Mouse (Mus musculus) neutrophil, adult 65 days (primary cell): ENCODE measurements around the gene Gm49027. TPM values are rescaled to one million over a fixed set of nuclear protein-coding genes. Genes with fewer than 3 reads are reported as not detected.

Source experiments
- total RNA-seq: library from RNA; stranded (reverse); gene quantifications from 2 replicates; pipeline ENCODE4 v1.2.4, GENCODE M21; 2023

Gm49027 gene
- 2.2 and 6.1 TPM in 2 replicates for total RNA-seq

GRCm38 (mm10) chr5:123525281-123525680, at the start of gene Gm49027:
Gm49027 (minus strand) TSS chr5:123525488.

GRCm38 (mm10) chr5:123572357-123573186, 47.3 kb upstream of the Gm49027 start, which contains the start of gene Vps33a:
Vps33a (minus strand) TSS chr5:123573038.

GRCm38 (mm10) chr5:123523692-123524392, 1.4 kb downstream of the Gm49027 start, which contains the start of gene Diablo:
Diablo (minus strand) TSS chr5:123524176.

GRCm38 (mm10) chr5:123510160-123510559, 15.1 kb downstream of the Gm49027 start, which contains the start of gene B3gnt4:
B3gnt4 (plus strand) TSS chr5:123510460.

GRCm38 (mm10) chr5:123489112-123489785, 36.0 kb downstream of the Gm49027 start, which contains the start of the genes Lrrc43 and Il31:
Lrrc43 (plus strand) TSS chr5:123489305.
Il31 (minus strand) TSS chr5:123489489.

Other genes with a start within 250 kb of the Gm49027 start
- 3.8 and 6.1 TPM in 2 replicates for gene Bcl7a, start 181.7 kb downstream of the Gm49027 start, total RNA-seq
- 40.6 and 61.0 TPM in 2 replicates for gene Mlxip, start 130.7 kb downstream of the Gm49027 start, total RNA-seq
- gene Lrrc43, start 36.2 kb downstream of the Gm49027 start, total RNA-seq: 0.18 TPM in 1 of 2 replicates, not detected in the other
- not detected in 2 replicates for gene Il31, start 36.0 kb downstream of the Gm49027 start, total RNA-seq
- not detected in 2 replicates for gene B3gnt4, start 15.0 kb downstream of the Gm49027 start, total RNA-seq
- 39.7 and 47.5 TPM in 2 replicates for gene Diablo, start 1.3 kb downstream of the Gm49027 start, total RNA-seq
- 38.0 and 56.0 TPM in 2 replicates for gene Vps33a, start 47.5 kb upstream of the Gm49027 start, total RNA-seq
- gene Clip1, start 159.1 kb upstream of the Gm49027 start, total RNA-seq: 92.6 and 115 TPM in 2 replicates
- 111 and 157 TPM in 2 replicates for gene Zcchc8, start 195.6 kb upstream of the Gm49027 start, total RNA-seq
- 218 and 277 TPM in 2 replicates for gene Rsrc2, start 223.9 kb upstream of the Gm49027 start, total RNA-seq
- gene Kntc1, start 224.2 kb upstream of the Gm49027 start, total RNA-seq: 22.5 and 24.0 TPM in 2 replicates